Mouse (Mus musculus): ENCODE data around the gene Ankrd65.

Ankrd65 gene

DNA sequence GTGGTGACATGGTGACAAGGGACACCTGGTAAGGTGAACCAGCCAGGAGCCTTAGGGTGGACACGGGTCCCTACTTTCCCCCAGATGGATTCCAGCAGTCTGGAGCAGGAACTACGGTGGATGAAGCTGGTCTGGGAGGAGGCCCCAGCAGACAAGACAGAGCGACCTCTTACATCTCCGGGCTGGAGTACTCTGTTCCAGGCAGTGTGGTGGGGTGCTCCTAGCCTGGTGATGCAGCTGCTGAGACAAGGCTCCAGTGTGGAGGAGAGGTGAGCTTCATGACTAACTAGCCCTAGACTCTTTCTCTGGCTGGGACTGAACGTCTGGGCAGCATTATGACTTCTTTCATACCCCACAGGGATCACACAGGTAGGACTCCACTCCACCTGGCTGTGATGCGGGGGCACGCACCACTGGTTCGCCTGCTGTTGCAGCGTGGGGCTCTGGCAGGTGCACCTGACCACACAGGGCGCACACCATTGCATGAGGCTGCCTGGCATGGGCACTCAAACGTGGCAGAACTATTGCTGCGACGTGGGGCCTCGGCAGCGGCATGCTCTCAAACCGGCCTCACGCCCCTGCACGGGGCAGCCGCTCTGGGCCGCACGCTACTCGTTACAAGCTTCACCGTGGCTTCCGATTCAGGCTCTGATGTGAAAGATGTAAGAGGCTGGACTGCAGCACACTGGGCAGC is 1.1 kb downstream of the Ankrd65 start:
- H3K4me3 ChIP-seq (replicated peaks; ENCODE audit: low read length), result peak overlapping the region; percentile 77
- H3K27me3 ChIP-seq (ENCODE audit: insufficient read depth, low read length), result peaks cover 38% of the 10 kb centered on the region
- H3K9me3 ChIP-seq (ENCODE audit: low read length), result no peaks in the 10 kb centered on the region
- TF ChIP-seq POU5F1 (IDR thresholded peaks at IDR 0.05; ENCODE audit: borderline replicate concordance, low read length) (no peak), CTCF (conservative IDR thresholded peaks at IDR 0.05; ENCODE audit: low read length) (no peak), NANOG (IDR thresholded peaks at IDR 0.05; ENCODE audit: borderline replicate concordance, low read length) (no peak)
- H3K4me1 ChIP-seq (replicated peaks; ENCODE audit: low read depth, low read length), result peaks cover 21% of the 10 kb centered on the region
- no peaks in the 10 kb centered on the region for H3K36me3 ChIP-seq (ENCODE audit: insufficient read depth, low read length)

DNA sequence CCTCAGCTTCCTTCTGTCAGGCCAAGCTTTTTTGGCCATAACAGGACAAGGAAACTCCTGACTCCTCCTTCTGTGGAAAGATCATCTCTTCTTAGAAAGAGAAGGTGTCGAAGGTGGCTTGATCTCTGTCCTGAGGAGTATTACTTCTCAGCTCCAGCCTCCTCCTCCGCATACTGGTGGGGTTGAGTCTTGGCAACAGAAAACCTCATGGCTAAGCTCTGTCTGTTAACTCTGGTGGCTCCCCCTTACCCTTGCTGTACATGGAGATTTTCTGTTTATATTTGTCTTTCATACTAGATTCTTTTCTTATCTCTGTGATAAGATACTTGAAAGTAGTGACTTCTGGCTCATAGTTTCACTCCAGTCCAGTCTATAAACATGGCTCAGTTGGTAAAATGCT is 3.5 kb downstream of the Ankrd65 start:
- Histone ChIP-seq H3K27me3 (ENCODE audit: insufficient read depth, low read length) (peaks cover 35% of the 10 kb centered on the region), H3K36me3 (ENCODE audit: insufficient read depth, low read length) (no peaks in the 10 kb centered on the region), H3K9me3 (ENCODE audit: low read length) (no peaks in the 10 kb centered on the region), H3K4me3 (replicated peaks; ENCODE audit: low read length) (no peak overlapping the region), H3K4me1 (replicated peaks; ENCODE audit: low read depth, low read length) (peaks cover 21% of the 10 kb centered on the region)
- TF ChIP-seq NANOG (IDR thresholded peaks at IDR 0.05; ENCODE audit: borderline replicate concordance, low read length) (no peak), CTCF (conservative IDR thresholded peaks at IDR 0.05; ENCODE audit: low read length) (no peak), POU5F1 (IDR thresholded peaks at IDR 0.05; ENCODE audit: borderline replicate concordance, low read length) (no peak)

DNA sequence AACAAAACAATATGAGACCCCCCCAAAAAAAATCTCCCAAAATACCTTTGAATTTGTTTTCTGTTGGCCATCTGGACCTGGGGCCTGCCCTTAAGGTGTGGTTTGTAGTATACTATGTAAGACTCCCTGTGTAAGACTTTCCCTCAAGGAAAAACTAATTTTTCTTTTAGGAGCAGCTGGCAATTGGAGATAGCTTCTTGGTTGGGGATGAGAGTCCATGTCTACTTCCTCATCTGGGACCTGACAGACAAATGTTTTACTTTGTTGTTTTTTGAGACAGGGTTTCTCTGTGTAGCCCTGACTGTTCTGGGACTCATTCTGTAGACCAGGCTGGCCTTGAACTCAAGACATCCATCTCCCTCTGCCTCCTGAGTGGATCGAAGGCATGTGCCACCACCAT is 11.8 kb downstream of the Ankrd65 start:
- Histone ChIP-seq H3K4me3 (replicated peaks; ENCODE audit: low read length) (no peak overlapping the region), H3K9me3 (ENCODE audit: low read length) (no peaks in the 10 kb centered on the region), H3K36me3 (ENCODE audit: insufficient read depth, low read length) (peaks cover 29% of the 10 kb centered on the region), H3K4me1 (replicated peaks; ENCODE audit: low read depth, low read length) (peaks cover 19% of the 10 kb centered on the region), H3K27me3 (ENCODE audit: insufficient read depth, low read length) (no peaks in the 10 kb centered on the region)
- no peak for TF ChIP-seq CTCF (conservative IDR thresholded peaks at IDR 0.05; ENCODE audit: low read length)

DNA sequence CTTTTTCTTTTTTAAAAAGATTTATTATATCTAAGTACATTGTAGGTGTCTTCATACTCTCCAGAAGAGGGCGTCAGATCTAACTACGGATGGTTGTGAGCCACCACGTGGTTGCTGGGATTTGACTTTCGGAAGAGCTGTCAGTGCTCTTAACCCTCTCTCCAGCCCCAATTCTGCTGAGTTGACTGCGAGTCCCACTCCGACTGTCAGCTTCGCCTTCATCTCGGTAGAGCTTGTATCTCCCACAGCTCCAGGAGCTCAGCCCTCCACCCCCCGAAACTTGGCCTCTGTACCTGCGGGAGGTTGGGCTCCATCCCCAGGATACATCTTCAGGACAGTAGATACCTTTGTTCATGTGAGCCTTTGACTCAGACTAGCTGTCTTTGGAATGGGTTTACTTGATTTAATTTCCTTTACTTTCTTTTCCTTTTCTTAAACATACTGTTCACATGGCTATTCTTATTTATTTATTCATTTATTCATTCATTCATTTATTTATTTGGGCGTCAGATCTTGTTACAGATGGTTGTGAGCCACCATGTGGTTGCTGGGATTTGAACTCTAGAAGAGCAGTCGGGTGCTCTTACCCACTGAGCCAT is 12.6 kb downstream of the Ankrd65 start, which contains the start of gene Mrpl20:
Gene Mrpl20 (plus strand): TSS at position 138 of the 599 bp plus-strand sequence.
- no peaks in the 10 kb centered on the region for H3K9me3 ChIP-seq (ENCODE audit: low read length)
- peak within 1 kb of the TSS; percentile 98 for H3K4me3 ChIP-seq (replicated peaks; ENCODE audit: low read length)
- peaks cover 37% of the 10 kb centered on the region for H3K36me3 ChIP-seq (ENCODE audit: insufficient read depth, low read length)
- TF ChIP-seq CTCF (conservative IDR thresholded peaks at IDR 0.05; ENCODE audit: low read length), result 0 out of 2 replicates have a peak, but pooled peaks have one; percentile 9
- TF ChIP-seq POU5F1 (IDR thresholded peaks at IDR 0.05; ENCODE audit: borderline replicate concordance, low read length), result no peak
- no peaks in the 10 kb centered on the region for H3K27me3 ChIP-seq (ENCODE audit: insufficient read depth, low read length)
- H3K4me1 ChIP-seq (replicated peaks; ENCODE audit: low read depth, low read length), result peaks cover 19% of the 10 kb centered on the region

- TF ChIP-seq CTCF (conservative IDR thresholded peaks at IDR 0.05; ENCODE audit: low read length) (no peak), NANOG (IDR thresholded peaks at IDR 0.05; ENCODE audit: borderline replicate concordance, low read length) (no peak), POU5F1 (IDR thresholded peaks at IDR 0.05; ENCODE audit: borderline replicate concordance, low read length) (no peak)
- Histone ChIP-seq H3K36me3 (ENCODE audit: insufficient read depth, low read length) (peaks cover 43% of the 10 kb centered on the region), H3K27me3 (ENCODE audit: insufficient read depth, low read length) (no peaks in the 10 kb centered on the region)
Measured at GRCm38 (mm10) chr4:155803340-155804041, 13.3 kb downstream of the Ankrd65 start.

GRCm38 (mm10) chr4:155807841-155808240 is 17.6 kb downstream of the Ankrd65 start:
- Histone ChIP-seq H3K4me3 (replicated peaks; ENCODE audit: low read length) (no peak overlapping the region), H3K9me3 (ENCODE audit: low read length) (no peaks in the 10 kb centered on the region), H3K36me3 (ENCODE audit: insufficient read depth, low read length) (peaks cover 74% of the 10 kb centered on the region), H3K4me1 (replicated peaks; ENCODE audit: low read depth, low read length) (peaks cover 36% of the 10 kb centered on the region), H3K27me3 (ENCODE audit: insufficient read depth, low read length) (no peaks in the 10 kb centered on the region)
- no peak for TF ChIP-seq CTCF (conservative IDR thresholded peaks at IDR 0.05; ENCODE audit: low read length)
- no peak for TF ChIP-seq NANOG (IDR thresholded peaks at IDR 0.05; ENCODE audit: borderline replicate concordance, low read length)
- TF ChIP-seq POU5F1 (IDR thresholded peaks at IDR 0.05; ENCODE audit: borderline replicate concordance, low read length), result no peak

More at GRCm38 (mm10) chr4:155803340-155804041, 13.3 kb downstream of the Ankrd65 start:
- Histone ChIP-seq H3K4me3 (replicated peaks; ENCODE audit: low read length) (peak overlapping the region; percentile 98), H3K4me1 (replicated peaks; ENCODE audit: low read depth, low read length) (peaks cover 22% of the 10 kb centered on the region), H3K9me3 (ENCODE audit: low read length) (no peaks in the 10 kb centered on the region)

GRCm38 (mm10) chr4:155811929-155812664 is 21.9 kb downstream of the Ankrd65 start, which contains the start of gene Ccnl2:
Ccnl2 (plus strand) TSS chr4:155812489.
- H3K4me3 ChIP-seq (replicated peaks; ENCODE audit: low read length), result peak within 1 kb of the TSS; percentile 94
- H3K36me3 ChIP-seq (ENCODE audit: insufficient read depth, low read length), result peaks cover 83% of the 10 kb centered on the region
- peaks cover 52% of the 10 kb centered on the region for H3K4me1 ChIP-seq (replicated peaks; ENCODE audit: low read depth, low read length)
- TF ChIP-seq CTCF (conservative IDR thresholded peaks at IDR 0.05; ENCODE audit: low read length) (no peak), POU5F1 (IDR thresholded peaks at IDR 0.05; ENCODE audit: borderline replicate concordance, low read length) (no peak), NANOG (IDR thresholded peaks at IDR 0.05; ENCODE audit: borderline replicate concordance, low read length) (no peak)
- no peaks in the 10 kb centered on the region for H3K27me3 ChIP-seq (ENCODE audit: insufficient read depth, low read length)
- H3K9me3 ChIP-seq (ENCODE audit: low read length), result no peaks in the 10 kb centered on the region

DNA sequence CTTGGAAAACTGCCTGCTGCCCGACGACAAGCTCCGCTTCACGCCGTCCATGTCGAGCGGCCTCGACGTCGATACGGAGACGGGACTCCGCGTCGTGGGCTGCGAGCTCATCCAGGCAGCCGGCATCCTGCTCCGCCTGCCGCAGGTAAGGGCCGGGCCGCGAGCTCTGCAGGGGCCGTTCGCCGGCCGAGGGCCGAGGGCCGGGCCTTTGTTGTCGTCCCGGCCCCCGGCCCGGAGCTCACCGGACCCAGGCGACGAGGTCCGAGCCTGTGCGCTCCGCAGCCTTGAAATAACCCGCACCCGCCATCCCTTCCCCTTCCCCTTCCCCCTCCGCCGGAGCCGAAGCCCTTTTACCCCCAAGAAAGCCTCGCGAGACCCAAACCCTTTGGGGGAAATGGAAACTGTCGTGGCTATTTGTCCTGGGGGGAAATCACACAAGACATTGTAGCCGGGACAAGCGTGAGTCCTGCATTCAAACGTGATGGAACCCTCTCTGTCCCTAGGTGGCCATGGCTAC is 22.5 kb downstream of the Ankrd65 start:
- TF ChIP-seq NANOG (IDR thresholded peaks at IDR 0.05; ENCODE audit: borderline replicate concordance, low read length) (no peak), POU5F1 (IDR thresholded peaks at IDR 0.05; ENCODE audit: borderline replicate concordance, low read length) (no peak), CTCF (conservative IDR thresholded peaks at IDR 0.05; ENCODE audit: low read length) (no peak)
- Histone ChIP-seq H3K4me1 (replicated peaks; ENCODE audit: low read depth, low read length) (peaks cover 58% of the 10 kb centered on the region), H3K27me3 (ENCODE audit: insufficient read depth, low read length) (no peaks in the 10 kb centered on the region), H3K9me3 (ENCODE audit: low read length) (no peaks in the 10 kb centered on the region), H3K36me3 (ENCODE audit: insufficient read depth, low read length) (peaks cover 83% of the 10 kb centered on the region), H3K4me3 (replicated peaks; ENCODE audit: low read length) (peak overlapping the region; percentile 94)

Data from E14TG2a.4 (cell line).